Mouse (Mus musculus) megakaryocyte-erythroid progenitor cell, adult 5 weeks (primary cell): ENCODE results near the gene Scrt2. TPM values are rescaled to one million over a fixed set of nuclear protein-coding genes. Genes with fewer than 3 reads are reported as not detected.

Experiments used
- polyA plus RNA-seq: library from polyadenylated mRNA; stranded (reverse); fragments of >175 nt; gene quantifications from 2 replicates; pipeline ENCODE4 v1.2.3, GENCODE M21; 2012

Gene Scrt2
- polyA plus RNA-seq, result not detected in 2 replicates

DNA sequence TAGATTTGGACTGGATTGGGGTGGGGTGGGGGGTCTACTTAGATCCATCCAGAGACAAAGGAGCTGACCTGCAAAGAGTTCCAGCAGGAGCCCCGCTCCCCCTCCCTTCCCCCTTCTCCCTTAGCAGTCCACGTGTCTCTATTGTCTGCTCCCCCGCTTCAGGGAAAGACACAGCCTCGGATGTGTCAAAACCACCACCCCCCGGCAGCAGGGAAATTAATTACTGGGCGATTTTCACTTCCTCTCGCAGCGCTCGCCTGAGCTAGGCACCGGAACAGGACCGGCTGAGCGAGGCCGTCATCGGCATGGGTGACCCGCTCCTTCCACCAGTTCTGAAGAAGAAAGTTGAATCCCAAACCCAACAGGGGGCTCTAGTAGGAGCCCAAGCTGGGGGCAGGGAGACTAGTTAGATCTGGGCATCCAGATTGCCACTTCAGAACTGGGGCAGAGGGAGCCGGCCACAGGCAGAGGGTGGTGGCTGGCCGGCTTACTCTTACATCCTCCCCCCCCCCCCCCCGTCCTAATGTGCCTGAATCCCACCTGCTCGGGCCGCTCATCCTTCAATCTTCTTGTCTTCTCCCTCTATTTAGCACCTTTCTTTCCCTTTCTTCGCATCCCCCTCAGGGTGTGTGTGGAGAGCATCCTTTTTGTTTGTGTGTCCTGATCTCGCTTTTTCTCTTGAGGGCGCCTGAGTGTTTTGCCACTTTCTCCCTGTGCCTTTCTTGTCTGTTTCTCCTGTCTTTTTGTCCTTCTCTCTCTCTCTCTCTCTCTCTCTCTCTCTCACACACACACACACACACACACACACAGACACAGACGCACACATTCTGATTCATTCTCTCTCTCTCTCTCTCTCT is at the start of gene Scrt2:
Gene Scrt2, plus strand, starts transcription at position 845 of the 857 bp plus-strand sequence.

DNA sequence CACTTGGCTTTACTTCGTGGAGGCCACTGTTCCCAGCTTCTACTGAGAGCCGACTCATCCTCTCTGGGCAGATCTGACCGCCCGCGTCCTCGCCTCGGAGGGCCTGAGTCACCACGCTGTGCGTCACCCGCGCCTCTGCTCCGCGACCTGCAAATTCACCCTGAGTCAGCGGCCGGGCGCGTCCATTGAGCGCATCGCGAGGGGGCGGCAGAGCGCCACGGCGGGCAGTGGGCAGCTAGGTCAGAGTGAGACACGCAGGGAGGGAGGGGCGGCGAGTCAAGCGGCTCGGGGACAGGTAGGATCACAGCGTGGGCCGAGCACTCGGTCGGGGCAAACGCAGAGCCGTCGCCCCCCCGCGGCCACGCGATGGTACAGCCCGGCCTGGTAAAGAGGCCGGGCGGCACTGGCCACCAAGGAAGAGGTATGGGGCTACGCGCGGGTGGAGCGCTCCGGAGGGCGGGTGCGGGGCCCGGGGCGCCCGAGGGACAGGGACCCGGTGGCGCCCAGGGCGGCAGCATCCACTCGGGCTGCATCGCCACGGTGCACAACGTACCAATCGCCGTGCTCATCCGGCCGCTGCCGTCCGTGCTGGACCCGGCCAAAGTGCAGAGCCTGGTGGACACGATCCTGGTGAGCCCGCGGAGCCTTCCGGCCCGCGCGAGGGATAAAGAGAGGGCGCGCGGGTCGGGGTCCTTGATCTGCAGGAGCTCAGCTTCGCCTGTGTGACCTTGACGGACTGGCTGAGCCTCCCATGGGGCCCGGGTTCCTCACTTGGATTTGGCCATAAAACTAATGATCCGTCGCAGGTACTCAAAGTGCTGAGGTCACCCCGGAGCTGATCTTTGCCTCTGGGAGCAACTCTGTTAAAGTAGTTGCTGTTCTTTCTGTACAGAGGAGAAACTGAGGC is 24.2 kb downstream of the Scrt2 start, which contains the start of gene Srxn1:
Gene Srxn1, plus strand, starts transcription at position 199 of the 907 bp plus-strand sequence.

DNA sequence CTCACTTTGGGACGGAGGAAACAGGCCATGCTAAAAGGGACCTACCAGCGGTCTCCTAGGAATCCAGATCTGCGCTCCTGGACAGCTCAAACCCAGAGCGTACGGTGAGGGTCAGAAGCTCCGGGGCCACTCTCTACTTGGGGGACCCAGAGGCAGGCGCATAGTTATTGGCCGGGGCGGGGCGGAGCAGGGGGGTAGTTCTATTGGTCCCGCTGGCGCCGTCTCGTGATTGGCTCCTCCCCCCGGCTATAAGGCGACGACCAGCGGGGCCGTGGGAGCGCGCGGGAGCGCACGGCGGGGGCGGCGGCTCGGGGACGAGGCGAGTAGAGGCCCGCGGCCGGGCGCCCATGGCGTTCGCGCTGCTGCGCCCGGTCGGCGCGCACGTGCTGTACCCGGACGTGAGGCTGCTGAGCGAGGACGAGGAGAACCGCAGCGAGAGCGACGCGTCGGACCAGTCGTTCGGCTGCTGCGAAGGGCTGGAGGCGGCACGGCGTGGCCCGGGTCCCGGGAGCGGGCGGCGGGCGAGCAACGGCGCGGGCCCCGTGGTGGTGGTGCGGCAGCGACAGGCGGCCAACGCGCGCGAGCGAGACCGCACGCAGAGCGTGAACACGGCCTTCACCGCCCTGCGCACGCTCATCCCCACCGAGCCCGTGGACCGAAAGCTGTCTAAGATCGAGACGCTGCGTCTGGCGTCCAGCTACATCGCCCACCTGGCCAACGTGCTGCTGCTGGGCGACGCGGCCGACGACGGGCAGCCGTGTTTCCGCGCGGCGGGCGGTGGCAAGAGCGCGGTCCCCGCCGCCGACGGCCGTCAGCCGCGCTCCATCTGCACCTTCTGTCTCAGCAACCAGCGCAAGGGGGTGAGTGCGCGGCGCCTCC is 62.2 kb downstream of the Scrt2 start, which contains the start of gene Tcf15:
Gene Tcf15, plus strand, starts transcription at position 283 of the 879 bp plus-strand sequence.

Other genes starting within 250 kb of the Scrt2 start
- not detected in 2 replicates for gene Rspo4, start 238.6 kb upstream of the Scrt2 start, polyA plus RNA-seq
- not detected in 2 replicates for gene Angpt4, start 170.3 kb upstream of the Scrt2 start, polyA plus RNA-seq
- 79.6 and 85.5 TPM in 2 replicates for gene Fam110a, start 101.3 kb upstream of the Scrt2 start, polyA plus RNA-seq
- 0.37 and 0.39 TPM in 2 replicates for gene Slc52a3, start 85.0 kb upstream of the Scrt2 start, polyA plus RNA-seq
- gene Srxn1, start 24.0 kb downstream of the Scrt2 start, polyA plus RNA-seq, result 3.9 and 5.3 TPM in 2 replicates
- gene Tcf15, start 62.0 kb downstream of the Scrt2 start, polyA plus RNA-seq, result 2.9 and 4.3 TPM in 2 replicates
- 9.7 and 9.8 TPM in 2 replicates for gene Csnk2a1, start 145.3 kb downstream of the Scrt2 start, polyA plus RNA-seq
- 10.6 and 17.0 TPM in 2 replicates for gene Tbc1d20, start 212.3 kb downstream of the Scrt2 start, polyA plus RNA-seq